Mouse (Mus musculus) hindbrain, postnatal 0 days (tissue): ENCODE results near the gene Gm20388. TPM values are rescaled to one million over a fixed set of nuclear protein-coding genes. Genes with fewer than 3 reads are reported as not detected.

Experiments used
- ATAC-seq: fragments of 200-750 bp; cut with Nextera tagmentation; 2 replicates; pipeline ENCODE4 v1.8.0; 2017; ENCODE audit warnings: mild to moderate bottlenecking, moderate TSS enrichment, moderate library complexity
- DNase-seq: peaks from one replicate; pipeline ENCODE4 v3.0.0-alpha.2; 2015; ENCODE audit warnings: low spot score
- H3K27ac ChIP-seq: fragments of 300-500 bp; sonication (generic); 2 replicates; pipeline ENCODE4 v1.5.1; 2014; ENCODE audit warnings: mild to moderate bottlenecking
- H3K27me3 ChIP-seq: fragments of 300-500 bp; sonication (generic); 2 replicates; pipeline ENCODE4 v1.6.1; 2014; ENCODE audit warnings: low read length, mixed read lengths; ENCODE audit not compliant: insufficient read depth
- H3K36me3 ChIP-seq: fragments of 300-500 bp; sonication (generic); 2 replicates; pipeline ENCODE4 v1.6.1; 2014; ENCODE audit warnings: low read length, mixed read lengths; ENCODE audit not compliant: insufficient read depth
- H3K4me1 ChIP-seq: fragments of 300-500 bp; sonication (generic); 2 replicates; pipeline ENCODE4 v1.6.1; 2014; ENCODE audit warnings: antibody characterized with exemption, low read length, mixed read lengths; ENCODE audit not compliant: insufficient read depth
- H3K4me2 ChIP-seq: fragments of 300-500 bp; sonication (generic); 2 replicates; pipeline ENCODE4 v1.6.1; 2014; ENCODE audit warnings: low read depth, mild to moderate bottlenecking, low read length, moderate library complexity, mixed read lengths
- H3K4me3 ChIP-seq: fragments of 300-500 bp; sonication (generic); 2 replicates; pipeline ENCODE4 v1.5.1; 2014; ENCODE audit warnings: low read length
- H3K9ac ChIP-seq: fragments of 300-500 bp; sonication (generic); replicated peaks from 2 replicates; pipeline ENCODE4 v1.6.1; 2014; ENCODE audit warnings: mild to moderate bottlenecking, low read length, moderate library complexity, mixed read lengths
- H3K9me3 ChIP-seq: fragments of 300-500 bp; sonication (generic); 2 replicates; pipeline ENCODE4 v1.6.1; 2016; ENCODE audit warnings: low read length, mixed read lengths
- CTCF ChIP-seq: IDR thresholded peaks from 2 replicates; pipeline ENCODE4 v1.5.1; 2016; ENCODE audit warnings: antibody characterized with exemption, control low read depth, low read depth
- WGBS: fragments of 180-500 bp; shearing (Covaris S2); extraction: QIAGEN DNeasy Blood & Tissue Kit; methylation state at CpG from one replicate; pipeline ENCODE4 v1.1.7; 2014; 5-methylcytosine and 5-hydroxymethylcytosine counted together
- polyA plus RNA-seq: library from polyadenylated mRNA; unstranded; fragments of >200 nt; fragmentation: Nextera tagmentation; extraction: Ambion mirVana; gene quantifications from 2 replicates; pipeline ENCODE4 v1.2.1, GENCODE M21; 2015
- total RNA-seq: library from RNA; depleted of rRNA; stranded (reverse); fragments of >200 nt; gene quantifications from 2 replicates; pipeline ENCODE4 v1.2.3, GENCODE M21; 2014

The Gm20388 gene
- total and polyA plus RNA-seq, 2 experiments from 2014 or later = 71.3 TPM; not detected in 1

GRCm38 (mm10) chr8:120948620-120949491, 1038.2 kb downstream of the Gm20388 start:
- WGBS = 43% methylated on average over 25 of the region's 25 CpGs
- Histone ChIP-seq H3K4me2 (no peak overlapping the region), H3K9me3 (no peaks in the 10 kb centered on the region), H3K9ac (no peak overlapping the region), H3K27me3 (no peaks in the 10 kb centered on the region), H3K4me1 (no peaks in the 10 kb centered on the region), H3K4me3 (no peak overlapping the region), H3K36me3 (no peaks in the 10 kb centered on the region), H3K27ac (no peak overlapping the region)
- no peak for TF ChIP-seq CTCF
- ATAC-seq = no peak
- DNase-seq = no peak

- ATAC-seq (peak; percentile 18; the same call in 1 of the 2 replicates), DNase-seq (no peak)
- H3K9ac ChIP-seq = no peak overlapping the region
- H3K4me3 ChIP-seq = no peak overlapping the region
- TF ChIP-seq CTCF = no peak
- no peak overlapping the region for H3K4me2 ChIP-seq
- H3K4me1 ChIP-seq = no peaks in the 10 kb centered on the region
- no peaks in the 10 kb centered on the region for H3K9me3 ChIP-seq
- WGBS = 32% methylated on average over 16 of the region's 16 CpGs
- H3K36me3 ChIP-seq = no peaks in the 10 kb centered on the region
- H3K27ac ChIP-seq = no peak overlapping the region
- no peaks in the 10 kb centered on the region for H3K27me3 ChIP-seq
Observed at GRCm38 (mm10) chr8:120950674-120951218, 1040.1 kb downstream of the Gm20388 start.

- H3K36me3 ChIP-seq = no peaks in the 10 kb centered on the region
- no peak for ATAC-seq
- no peak overlapping the region for H3K4me2 ChIP-seq
- no peak overlapping the region for H3K9ac ChIP-seq
- H3K9me3 ChIP-seq = no peaks in the 10 kb centered on the region
- WGBS = 18% methylated on average over 8 of the region's 8 CpGs
- TF ChIP-seq CTCF = no peak
- DNase-seq = no peak
- H3K27ac ChIP-seq = no peak overlapping the region
- no peaks in the 10 kb centered on the region for H3K4me1 ChIP-seq
- H3K27me3 ChIP-seq = no peaks in the 10 kb centered on the region
- H3K4me3 ChIP-seq = no peak overlapping the region
Observed at GRCm38 (mm10) chr8:120959470-120959891, 1048.8 kb downstream of the Gm20388 start.

GRCm38 (mm10) chr8:120962606-120963380, 1052.2 kb downstream of the Gm20388 start:
- DNase-seq = no peak
- H3K4me2 ChIP-seq = no peak overlapping the region
- H3K9ac ChIP-seq = no peak overlapping the region
- H3K4me3 ChIP-seq = no peak overlapping the region
- H3K9me3 ChIP-seq = no peaks in the 10 kb centered on the region
- H3K36me3 ChIP-seq = no peaks in the 10 kb centered on the region
- no peak for TF ChIP-seq CTCF
- no peaks in the 10 kb centered on the region for H3K4me1 ChIP-seq
- 74% methylated on average over 5 of the region's 5 CpGs for WGBS
- no peak for ATAC-seq
- H3K27ac ChIP-seq = no peak overlapping the region
- no peaks in the 10 kb centered on the region for H3K27me3 ChIP-seq

GRCm38 (mm10) chr8:120966557-120966956, 1055.9 kb downstream of the Gm20388 start:
- Histone ChIP-seq H3K4me3 (no peak overlapping the region), H3K4me1 (no peaks in the 10 kb centered on the region), H3K36me3 (no peaks in the 10 kb centered on the region), H3K4me2 (no peak overlapping the region), H3K27ac (no peak overlapping the region), H3K27me3 (no peaks in the 10 kb centered on the region), H3K9me3 (no peaks in the 10 kb centered on the region), H3K9ac (no peak overlapping the region)
- no peak for TF ChIP-seq CTCF
- 21% methylated on average over 3 of the region's 3 CpGs for WGBS
- ATAC-seq = no peak
- DNase-seq = no peak

GRCm38 (mm10) chr8:120968308-120968707, 1057.7 kb downstream of the Gm20388 start:
- no peak overlapping the region for H3K4me2 ChIP-seq
- WGBS = 45% methylated on average over 6 of the region's 6 CpGs
- no peaks in the 10 kb centered on the region for H3K9me3 ChIP-seq
- TF ChIP-seq CTCF = no peak
- ATAC-seq (no peak), DNase-seq (no peak)
- 0 out of 2 replicates have a peak, but pooled peaks cover 2% of the 10 kb centered on the region for H3K27me3 ChIP-seq
- H3K4me1 ChIP-seq = peaks cover 8% of the 10 kb centered on the region; the same call in 1 of the 2 replicates
- no peak overlapping the region for H3K27ac ChIP-seq
- no peak overlapping the region for H3K4me3 ChIP-seq
- no peaks in the 10 kb centered on the region for H3K36me3 ChIP-seq
- no peak overlapping the region for H3K9ac ChIP-seq
